Mouse (Mus musculus) midbrain, embryonic 14.5 days (tissue): ENCODE results near the gene Ypel2. TPM values are rescaled to one million over a fixed set of nuclear protein-coding genes. Genes with fewer than 3 reads are reported as not detected.

Experiments
- ATAC-seq: fragments of 200-750 bp; cut with Nextera tagmentation; 2 replicates; pipeline ENCODE4 v1.8.0; 2017; ENCODE audit warnings: moderate number of reproducible peaks, moderate library complexity; ENCODE audit not compliant: low FRiP score, low TSS enrichment
- DNase-seq: peaks from one replicate; pipeline ENCODE4 v3.0.0-alpha.2; 2015
- H3K27ac ChIP-seq: fragments of 300-500 bp; sonication (generic); replicated peaks from 2 replicates; pipeline ENCODE4 v1.5.1; 2014; ENCODE audit warnings: mild to moderate bottlenecking, low read depth, low read length, moderate library complexity
- H3K27me3 ChIP-seq: fragments of 300-500 bp; sonication (generic); 2 replicates; pipeline ENCODE4 v1.6.1; 2014; ENCODE audit warnings: low read length, control low read depth, mixed read lengths; ENCODE audit not compliant: control insufficient read depth, insufficient read depth
- H3K36me3 ChIP-seq: fragments of 300-500 bp; sonication (generic); 2 replicates; pipeline ENCODE4 v1.6.1; 2014; ENCODE audit warnings: low read length, control low read depth; ENCODE audit not compliant: control insufficient read depth, insufficient read depth
- H3K4me1 ChIP-seq: fragments of 300-500 bp; sonication (generic); 2 replicates; pipeline ENCODE4 v1.6.1; 2014; ENCODE audit warnings: mild to moderate bottlenecking, antibody characterized with exemption, low read length, control low read depth; ENCODE audit not compliant: control insufficient read depth, insufficient read depth
- H3K4me2 ChIP-seq: fragments of 300-500 bp; sonication (generic); 2 replicates; pipeline ENCODE4 v1.6.1; 2014; ENCODE audit warnings: mild to moderate bottlenecking, low read length, moderate library complexity
- H3K4me3 ChIP-seq: fragments of 300-500 bp; sonication (generic); replicated peaks from 2 replicates; pipeline ENCODE4 v1.5.1; 2014; ENCODE audit warnings: low read depth, low read length
- H3K9ac ChIP-seq: fragments of 300-500 bp; sonication (generic); replicated peaks from 2 replicates; pipeline ENCODE4 v1.6.1; 2014; ENCODE audit warnings: mild to moderate bottlenecking, low read length, moderate library complexity
- H3K9me3 ChIP-seq: fragments of 300-500 bp; sonication (generic); 2 replicates; pipeline ENCODE4 v1.6.1; 2016; ENCODE audit warnings: low read length, control low read depth, mixed read lengths; ENCODE audit not compliant: control insufficient read depth
- WGBS: fragments of 180-500 bp; shearing (Covaris S2); extraction: QIAGEN DNeasy Blood & Tissue Kit; methylation state at CpG from one replicate; pipeline ENCODE4 v1.1.7; 2014; 5-methylcytosine and 5-hydroxymethylcytosine counted together
- polyA plus RNA-seq: library from polyadenylated mRNA; unstranded; fragments of >200 nt; fragmentation: Nextera tagmentation; extraction: Ambion mirVana; gene quantifications from 2 replicates; pipeline ENCODE4 v1.2.1, GENCODE M21; 2014

Ypel2 gene
- polyA plus RNA-seq, 1 experiment from 2014 or later, result 6.2 TPM

- peaks cover 51% of the 10 kb centered on the region for H3K4me1 ChIP-seq
- ATAC-seq (no peak), DNase-seq (peak; percentile 75)
- no peaks in the 10 kb centered on the region for H3K36me3 ChIP-seq
- H3K4me3 ChIP-seq, result peak overlapping the region; percentile 4; the same call in 1 of the 2 replicates
- peak overlapping the region; percentile 68 for H3K27ac ChIP-seq
- no peak overlapping the region; the same call in 1 of the 2 replicates for H3K9ac ChIP-seq
- no peaks in the 10 kb centered on the region for H3K27me3 ChIP-seq
- peak overlapping the region; percentile 28 for H3K4me2 ChIP-seq
- WGBS, result 9% methylated on average over 3 of the region's 3 CpGs
- no peaks in the 10 kb centered on the region for H3K9me3 ChIP-seq
Observed at GRCm38 (mm10) chr11:86990309-86990708, 3.2 kb downstream of the Ypel2 start.

GRCm38 (mm10) chr11:86984990-86985389 is 8.5 kb downstream of the Ypel2 start:
- H3K4me3 ChIP-seq, result no peak overlapping the region
- ATAC-seq, result no peak
- no peak overlapping the region for H3K4me2 ChIP-seq
- H3K27me3 ChIP-seq, result no peaks in the 10 kb centered on the region
- DNase-seq, result no peak
- H3K27ac ChIP-seq, result no peak overlapping the region
- H3K9ac ChIP-seq, result no peak overlapping the region
- H3K4me1 ChIP-seq, result peaks cover 33% of the 10 kb centered on the region
- H3K36me3 ChIP-seq, result no peaks in the 10 kb centered on the region
- WGBS, result 64% methylated on average over 3 of the region's 3 CpGs
- H3K9me3 ChIP-seq, result no peaks in the 10 kb centered on the region

GRCm38 (mm10) chr11:86983056-86983455 is 10.5 kb downstream of the Ypel2 start:
- Histone ChIP-seq H3K36me3 (no peaks in the 10 kb centered on the region), H3K4me2 (no peak overlapping the region), H3K9ac (no peak overlapping the region), H3K4me1 (peaks cover 14% of the 10 kb centered on the region; the same call in 1 of the 2 replicates), H3K9me3 (no peaks in the 10 kb centered on the region), H3K4me3 (no peak overlapping the region), H3K27ac (peak overlapping the region; percentile 5; the same call in 1 of the 2 replicates), H3K27me3 (no peaks in the 10 kb centered on the region)
- DNase-seq (peak; percentile 46), ATAC-seq (no peak)
- WGBS, result 24% methylated on average over 6 of the region's 6 CpGs

GRCm38 (mm10) chr11:86981229-86981791 is 12.2 kb downstream of the Ypel2 start:
- no peak overlapping the region for H3K27ac ChIP-seq
- H3K4me2 ChIP-seq, result no peak overlapping the region
- no peaks in the 10 kb centered on the region for H3K27me3 ChIP-seq
- H3K9ac ChIP-seq, result no peak overlapping the region
- WGBS, result 72% methylated on average over 5 of the region's 5 CpGs
- H3K9me3 ChIP-seq, result no peaks in the 10 kb centered on the region
- 0 out of 2 replicates have a peak, but pooled peaks cover 11% of the 10 kb centered on the region for H3K4me1 ChIP-seq
- no peak overlapping the region for H3K4me3 ChIP-seq
- no peak for ATAC-seq
- no peaks in the 10 kb centered on the region for H3K36me3 ChIP-seq
- no peak for DNase-seq

GRCm38 (mm10) chr11:86980526-86980925 is 13.0 kb downstream of the Ypel2 start:
- H3K4me2 ChIP-seq, result no peak overlapping the region
- H3K9me3 ChIP-seq, result no peaks in the 10 kb centered on the region
- ATAC-seq (no peak), DNase-seq (no peak)
- no peaks in the 10 kb centered on the region for H3K27me3 ChIP-seq
- WGBS, result 89% methylated on average over 6 of the region's 6 CpGs
- H3K9ac ChIP-seq, result no peak overlapping the region
- H3K4me3 ChIP-seq, result no peak overlapping the region
- no peak overlapping the region for H3K27ac ChIP-seq
- no peaks in the 10 kb centered on the region for H3K36me3 ChIP-seq
- 0 out of 2 replicates have a peak, but pooled peaks cover 11% of the 10 kb centered on the region for H3K4me1 ChIP-seq

GRCm38 (mm10) chr11:86979799-86980198 is 13.7 kb downstream of the Ypel2 start:
- H3K27ac ChIP-seq, result no peak overlapping the region
- H3K27me3 ChIP-seq, result no peaks in the 10 kb centered on the region
- H3K36me3 ChIP-seq, result no peaks in the 10 kb centered on the region
- 93% methylated on average over 7 of the region's 7 CpGs for WGBS
- H3K4me1 ChIP-seq, result peaks cover 11% of the 10 kb centered on the region; the same call in 1 of the 2 replicates
- ATAC-seq (no peak), DNase-seq (no peak)
- H3K9ac ChIP-seq, result no peak overlapping the region
- no peak overlapping the region for H3K4me2 ChIP-seq
- no peak overlapping the region for H3K4me3 ChIP-seq
- H3K9me3 ChIP-seq, result no peaks in the 10 kb centered on the region

- DNase-seq (no peak), ATAC-seq (no peak)
- Histone ChIP-seq H3K27ac (no peak overlapping the region), H3K9me3 (no peaks in the 10 kb centered on the region), H3K27me3 (no peaks in the 10 kb centered on the region), H3K4me2 (no peak overlapping the region), H3K4me3 (no peak overlapping the region), H3K9ac (no peak overlapping the region), H3K4me1 (peaks cover 17% of the 10 kb centered on the region), H3K36me3 (no peaks in the 10 kb centered on the region)
- WGBS, result 96% methylated on average over 5 of the region's 5 CpGs
Observed at GRCm38 (mm10) chr11:86977242-86977641, 16.3 kb downstream of the Ypel2 start.

DNA sequence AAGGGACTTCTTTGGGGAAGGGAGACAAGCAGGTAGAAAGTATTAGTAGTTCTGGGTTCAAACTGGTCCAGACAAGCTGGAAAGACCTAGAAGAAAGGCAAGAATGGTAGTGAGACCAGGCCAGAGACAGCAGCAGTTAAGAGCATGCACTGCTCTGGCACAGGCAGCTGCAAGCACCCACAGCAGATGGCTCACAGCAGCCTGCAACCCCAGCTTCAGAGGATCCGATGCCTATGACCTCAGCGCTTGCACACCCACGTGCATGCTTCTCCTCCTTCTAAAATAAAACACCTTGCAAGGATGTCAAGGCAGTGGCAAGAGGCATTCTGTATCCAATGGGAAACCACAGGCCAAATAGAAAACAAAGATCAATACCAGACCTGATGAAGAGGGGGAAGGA is 19.1 kb downstream of the Ypel2 start:
- 79% methylated on average over 3 of the region's 3 CpGs for WGBS
- Histone ChIP-seq H3K4me2 (no peak overlapping the region), H3K27me3 (no peaks in the 10 kb centered on the region), H3K4me1 (peaks cover 17% of the 10 kb centered on the region), H3K9ac (0 out of 2 replicates have a peak overlapping the region, but pooled peaks have one; percentile 10), H3K36me3 (peaks cover 8% of the 10 kb centered on the region; the same call in 1 of the 2 replicates), H3K27ac (peak overlapping the region; percentile 70; the same call in 1 of the 2 replicates), H3K4me3 (no peak overlapping the region), H3K9me3 (no peaks in the 10 kb centered on the region)
- no peak for ATAC-seq
- DNase-seq, result no peak

DNA sequence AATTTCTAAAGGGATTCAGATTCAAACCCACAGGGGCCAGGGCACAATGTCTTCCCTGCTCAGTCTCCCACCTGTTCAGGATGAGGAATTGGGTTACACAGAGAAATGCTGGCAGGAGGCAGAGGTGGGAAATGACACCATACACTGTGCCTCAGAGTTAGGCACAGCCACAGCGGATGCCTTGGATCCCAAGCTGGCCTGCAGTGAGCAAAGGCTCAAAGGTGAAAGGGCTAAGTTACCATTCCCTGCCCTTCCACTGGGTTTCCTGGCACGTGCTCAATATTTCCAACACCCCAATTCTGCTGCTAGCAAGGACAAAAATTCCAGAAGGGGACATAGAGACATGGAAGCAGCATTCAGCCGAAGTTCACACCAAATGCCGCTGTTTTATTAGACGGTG is 20.3 kb downstream of the Ypel2 start:
- H3K9me3 ChIP-seq, result no peaks in the 10 kb centered on the region
- H3K36me3 ChIP-seq, result peaks cover 8% of the 10 kb centered on the region; the same call in 1 of the 2 replicates
- H3K27ac ChIP-seq, result peak overlapping the region; percentile 70
- no peak overlapping the region for H3K4me3 ChIP-seq
- no peak for DNase-seq
- H3K9ac ChIP-seq, result no peak overlapping the region
- H3K4me1 ChIP-seq, result peaks cover 23% of the 10 kb centered on the region
- H3K4me2 ChIP-seq, result no peak overlapping the region
- WGBS, result 72% methylated on average over 5 of the region's 5 CpGs
- no peaks in the 10 kb centered on the region for H3K27me3 ChIP-seq
- ATAC-seq, result no peak
